Mouse (Mus musculus): Measurements from ENCODE around the gene Ovol3.

Ovol3 gene

GRCm38 (mm10) chr7:30196171-30196570 lies 39.4 kb downstream of the Ovol3 start:
- in situ Hi-C loops (cut with MboI; ENCODE audit: unreplicated experiment in 2 of 2) = no loop called here

GRCm38 (mm10) chr7:30195461-30195860 lies 40.1 kb downstream of the Ovol3 start:
- in situ Hi-C loops (cut with MboI; ENCODE audit: unreplicated experiment in 2 of 2) = no loop called here

- in situ Hi-C loops (cut with MboI; ENCODE audit: unreplicated experiment in 2 of 2) = no loop called here
Observed at GRCm38 (mm10) chr7:30194884-30195283, 40.6 kb downstream of the Ovol3 start.

- in situ Hi-C loops (cut with MboI; ENCODE audit: unreplicated experiment in 2 of 2) = no loop called here
Observed at GRCm38 (mm10) chr7:30194101-30194831, 41.3 kb downstream of the Ovol3 start.

- in situ Hi-C loops (cut with MboI; ENCODE audit: unreplicated experiment in 2 of 2) = no loop called here
Observed at GRCm38 (mm10) chr7:30193581-30194100, 41.9 kb downstream of the Ovol3 start.

GRCm38 (mm10) chr7:30193013-30193412 lies 42.5 kb downstream of the Ovol3 start:
- in situ Hi-C loops (cut with MboI; ENCODE audit: unreplicated experiment in 2 of 2) = no loop called here

- in situ Hi-C loops (cut with MboI; ENCODE audit: unreplicated experiment in 2 of 2) = no loop called here
Observed at GRCm38 (mm10) chr7:30192088-30192487, 43.4 kb downstream of the Ovol3 start.

GRCm38 (mm10) chr7:30189116-30189491 lies 46.4 kb downstream of the Ovol3 start:
- in situ Hi-C loops (cut with MboI; ENCODE audit: unreplicated experiment in 2 of 2) = no loop called here

GRCm38 (mm10) chr7:30188344-30189115 lies 47.0 kb downstream of the Ovol3 start:
- in situ Hi-C loops (cut with MboI; ENCODE audit: unreplicated experiment in 2 of 2) = no loop called here

- in situ Hi-C loops (cut with MboI; ENCODE audit: unreplicated experiment in 2 of 2) = loop anchor here in 1 of 2 experiments (5.0 kb wide), 1 partner anchor 33 kb away; no protein-coding TSS in a partner anchor
Observed at GRCm38 (mm10) chr7:30184641-30185348, 50.7 kb downstream of the Ovol3 start.

GRCm38 (mm10) chr7:30183879-30184289 lies 51.6 kb downstream of the Ovol3 start, which contains the start of gene Cox7a1:
Cox7a1 (plus strand) TSS chr7:30184144.
- in situ Hi-C loops (cut with MboI; ENCODE audit: unreplicated experiment in 2 of 2) = loop anchor here in 1 of 2 experiments (5.0 kb wide), 1 partner anchor 33 kb away; no protein-coding TSS in a partner anchor

Measured in v-Abl transformed pro-B cells (cell line).